Mouse (Mus musculus): ENCODE measurements around the gene Irs3.
A peak's percentile ranks its signal among the peaks of the same experiment; 100 is the strongest.
"Not testable (repeated sequence)": the region's sequence is repeated elsewhere in the genome, so short reads cannot be mapped to it uniquely, and the experiment has no call there.

Gene Irs3

DNA sequence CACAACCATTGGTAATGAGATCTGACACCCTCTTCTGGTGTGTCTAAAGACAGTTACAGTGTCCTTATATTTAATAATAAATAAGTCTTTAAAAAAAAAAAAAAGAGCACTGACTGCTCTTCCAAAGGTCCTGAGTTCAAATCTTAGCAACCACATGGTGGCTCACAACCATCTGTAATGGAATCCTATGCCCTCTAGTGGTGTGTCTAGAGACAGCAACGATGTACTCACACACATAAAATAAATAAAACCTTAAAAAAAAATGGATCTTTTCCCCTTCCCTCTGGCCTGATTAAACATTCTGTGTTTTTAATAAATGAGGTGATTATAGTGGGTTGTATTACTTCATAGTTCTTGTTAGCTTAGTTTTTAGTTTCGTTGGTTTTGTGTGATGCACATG lies 30.6 kb downstream of the Irs3 start:
- DNase-seq, result not testable (repeated sequence)

GRCm38 (mm10) chr5:137613550-137613949 lies 32.0 kb downstream of the Irs3 start, which contains the start of gene Pcolce:
Pcolce (minus strand) TSS chr5:137613784.
- peak in 1 of 2 experiments; percentile 62 for DNase-seq

DNA sequence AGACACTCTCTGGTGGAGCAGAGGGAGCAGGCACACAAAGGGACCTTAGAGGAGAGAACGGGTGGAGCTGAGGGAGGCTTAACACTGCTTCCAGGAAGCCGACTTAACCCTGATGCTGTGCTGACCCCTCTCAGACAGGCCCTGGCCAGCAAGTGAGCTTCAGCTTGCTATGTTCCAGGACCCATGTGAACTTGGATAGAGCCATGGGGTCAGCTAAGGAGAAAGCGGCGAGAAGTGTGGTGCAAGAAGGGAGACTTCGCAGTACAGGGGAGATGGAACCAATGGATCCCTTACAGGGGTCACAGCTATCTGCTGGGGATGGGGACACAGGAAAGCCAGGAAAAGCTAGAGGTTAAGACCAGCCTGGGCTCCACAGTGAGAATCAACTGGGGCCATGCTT lies 32.4 kb downstream of the Irs3 start:
- DNase-seq, result peak in 1 of 2 experiments; percentile 43

GRCm38 (mm10) chr5:137611245-137611602 lies 34.3 kb downstream of the Irs3 start:
- DNase-seq, result peak; percentile 46 to 73

DNA sequence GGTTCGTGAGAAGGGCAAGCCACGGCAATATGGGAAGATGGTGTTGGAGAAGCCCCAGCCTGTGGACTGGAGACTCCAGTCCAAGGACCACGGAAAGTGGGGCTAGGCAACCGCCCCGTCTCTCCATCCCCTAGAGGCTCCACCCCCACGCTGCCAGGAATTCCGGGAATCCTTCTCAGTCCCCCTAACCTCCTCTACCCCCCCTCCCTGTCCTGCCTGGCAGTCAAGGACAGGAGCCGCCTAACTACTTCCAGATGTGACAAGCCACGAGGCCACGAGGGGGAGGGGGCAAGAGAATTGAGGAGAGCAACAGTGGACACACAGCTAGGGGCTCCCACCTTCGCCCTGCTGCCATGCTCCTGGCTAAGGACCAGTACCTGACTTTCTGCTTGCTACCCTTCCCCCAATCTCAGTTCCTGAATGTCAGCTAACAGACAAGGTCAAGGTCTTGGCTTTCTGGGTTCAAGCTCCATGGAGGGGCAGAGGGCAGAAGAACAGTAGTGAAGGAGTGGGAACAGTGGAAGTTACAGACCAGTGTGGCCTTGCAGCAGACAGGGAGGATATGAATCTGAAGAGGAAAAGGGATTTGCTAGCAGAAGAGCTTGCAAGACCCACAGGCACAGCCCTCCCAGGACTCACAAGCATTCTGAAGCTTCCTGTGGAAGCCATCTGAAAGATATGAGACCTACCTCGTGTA lies 34.8 kb downstream of the Irs3 start:
- peak; percentile 82 to 91 for DNase-seq

DNA sequence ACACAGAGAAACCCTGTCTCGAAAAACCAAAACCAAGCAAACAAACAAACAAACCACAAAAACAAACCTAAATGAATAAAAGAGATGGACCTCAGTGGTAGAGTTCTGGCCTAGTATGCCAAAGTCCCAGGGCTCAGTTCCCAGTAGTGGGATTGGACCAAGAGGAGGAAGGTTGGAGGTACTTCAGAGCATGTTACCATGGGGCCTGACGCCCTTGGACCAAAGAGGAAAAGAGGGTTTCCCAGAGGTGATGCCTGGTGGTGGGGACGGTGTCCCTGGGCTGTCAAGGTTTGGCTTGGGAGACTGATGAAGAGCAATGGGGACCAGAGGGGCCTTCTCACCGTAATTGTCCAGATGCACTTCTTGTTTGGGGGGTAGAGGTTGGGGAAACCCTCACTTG lies 35.5 kb downstream of the Irs3 start:
- DNase-seq, result no peak

DNA sequence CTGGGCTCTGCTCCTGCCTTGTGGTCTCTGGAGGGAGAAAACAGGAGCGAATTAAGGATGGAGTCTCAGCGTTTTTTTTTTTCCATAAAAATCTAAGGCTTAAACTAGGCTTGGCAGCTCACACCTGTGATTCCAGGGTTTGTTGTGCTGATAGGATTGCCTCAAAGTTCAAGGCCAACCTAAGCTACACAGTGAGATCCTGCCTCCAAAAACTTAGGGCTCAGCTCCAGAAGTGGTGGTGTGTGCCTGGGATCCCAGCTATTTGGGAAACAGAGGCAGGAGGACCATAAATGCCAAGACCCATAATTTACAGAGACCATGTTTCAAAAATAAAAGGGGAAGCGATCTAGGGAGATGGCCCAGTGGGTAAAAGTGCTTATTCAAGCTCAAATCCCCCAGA lies 36.2 kb downstream of the Irs3 start:
- DNase-seq, result no peak

GRCm38 (mm10) chr5:137608654-137609190 lies 36.8 kb downstream of the Irs3 start:
- no peak for DNase-seq

GRCm38 (mm10) chr5:137607860-137608653 lies 37.5 kb downstream of the Irs3 start:
- no peak for DNase-seq

- peak in 1 of 2 experiments; percentile 37 for DNase-seq
These were observed 44.2 kb downstream of the Irs3 start for GRCm38 (mm10) chr5:137601365-137601729.

- DNase-seq, result peak; percentile 97 to 98
These were observed 44.7 kb downstream of the Irs3 start, which contains the start of gene Mospd3 for GRCm38 (mm10) chr5:137600619-137601364. Mospd3 (minus strand) TSS chr5:137601058.

DNA sequence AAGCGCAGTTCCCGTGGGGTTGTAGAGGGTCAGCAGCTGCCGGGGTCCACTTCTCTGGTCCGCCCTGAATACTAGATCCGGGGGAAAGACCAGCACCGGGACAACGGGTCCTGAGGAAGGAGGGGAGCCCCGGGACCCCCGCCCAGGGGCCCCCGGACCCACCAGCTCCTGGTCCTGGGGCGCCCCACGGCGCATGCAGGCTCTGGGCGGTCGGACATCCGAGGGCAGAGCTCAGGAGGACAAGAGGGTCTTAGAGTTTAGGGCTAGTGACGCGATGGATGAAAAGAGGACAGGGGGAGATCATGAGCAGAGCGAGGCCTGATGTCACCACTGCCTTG lies 45.3 kb downstream of the Irs3 start:
- DNase-seq, result no peak

DNA sequence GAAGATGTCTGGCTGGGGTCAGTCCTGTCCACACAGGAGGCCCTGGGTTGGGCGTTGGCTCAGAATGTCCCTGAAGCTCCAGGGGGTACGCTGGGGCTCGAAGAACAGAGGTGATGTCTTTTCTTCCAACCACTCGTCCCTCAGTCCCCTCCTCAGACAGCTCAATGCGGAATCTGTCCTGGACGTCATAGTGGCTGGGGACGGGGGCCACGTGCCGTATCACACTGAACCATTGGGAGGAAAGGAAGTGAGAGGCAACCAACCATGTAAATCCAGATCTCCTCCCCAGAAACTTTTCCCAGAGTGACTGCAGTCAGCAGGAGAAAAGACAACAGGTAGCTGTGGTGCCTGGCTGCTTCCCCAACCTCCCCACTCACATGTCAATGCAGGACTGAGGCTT lies 45.9 kb downstream of the Irs3 start:
- DNase-seq, result no peak

DNA sequence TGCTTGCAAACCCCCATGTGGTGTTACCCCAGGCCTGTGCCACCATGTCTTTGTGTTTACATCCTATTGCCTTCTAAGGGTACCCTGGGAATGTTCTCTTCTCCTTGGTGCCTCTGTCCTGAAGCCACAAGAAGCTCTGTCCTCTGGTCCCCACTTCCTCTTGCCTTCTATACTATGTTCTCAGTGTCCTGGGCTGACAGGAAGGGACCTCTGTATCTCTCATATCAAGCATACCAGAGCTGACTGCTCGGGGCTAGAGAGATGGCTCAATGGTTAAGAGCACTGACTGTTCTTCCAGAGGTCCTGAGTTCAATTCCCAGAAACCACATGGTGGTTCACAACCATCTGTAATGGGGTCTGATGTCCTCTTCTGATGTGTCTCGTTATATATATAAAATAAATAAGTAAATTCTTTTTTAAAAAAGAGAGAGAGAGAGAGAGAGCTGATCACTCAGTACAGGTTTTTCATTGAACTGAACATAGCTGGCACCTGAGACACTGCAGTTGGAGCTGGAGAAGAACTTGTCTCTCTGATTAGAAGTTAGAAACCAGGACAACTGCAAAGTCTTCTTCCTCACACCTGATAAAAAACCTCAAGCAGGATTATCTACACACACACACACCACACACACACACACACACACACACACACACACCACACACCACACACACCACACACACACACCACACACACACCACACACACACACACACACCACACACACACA lies 47.3 kb downstream of the Irs3 start:
- DNase-seq, result no peak

GRCm38 (mm10) chr5:137597625-137598024 lies 47.9 kb downstream of the Irs3 start:
- no peak for DNase-seq

GRCm38 (mm10) chr5:137596601-137597261 lies 48.8 kb downstream of the Irs3 start:
- DNase-seq, result no peak

DNA sequence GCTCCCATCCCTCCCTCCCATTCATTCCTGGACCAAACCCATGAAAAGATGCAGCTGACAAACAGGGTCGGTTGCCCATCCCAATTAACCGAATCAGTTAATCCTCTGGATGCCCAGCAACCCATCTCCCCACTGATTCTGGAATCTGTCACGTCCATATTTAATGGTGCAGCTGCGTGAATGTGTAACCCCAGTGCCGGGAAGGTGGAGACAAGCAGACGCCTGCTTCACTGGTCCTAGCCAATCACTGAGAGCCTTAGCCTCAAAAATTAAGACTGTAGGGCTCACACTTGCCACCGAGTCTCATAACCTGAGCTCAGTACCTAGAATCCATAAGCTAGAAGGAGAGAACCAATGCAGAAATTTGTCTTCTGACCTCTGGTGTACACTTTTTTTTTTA lies 49.6 kb downstream of the Irs3 start:
- DNase-seq, result no peak

Measured in kidney, postnatal 25 days (tissue).